Mouse (Mus musculus) cerebellum, adult 2 months (tissue): ENCODE measurements around the gene Atp13a1.

Experiments used
- CTCF ChIP-seq: fragments of 200-500 bp; IDR thresholded peaks from 2 replicates; pipeline ENCODE4 v1.5.1; 2011; ENCODE audit warnings: low read depth, mild to moderate bottlenecking, control low read depth, low read length, moderate library complexity, borderline replicate concordance; ENCODE audit not compliant: insufficient read depth
- POLR2A ChIP-seq: fragments of 200-500 bp; IDR thresholded peaks from 2 replicates; pipeline ENCODE4 v1.6.1; 2011; ENCODE audit warnings: low read length, control low read depth, borderline replicate concordance; ENCODE audit not compliant: insufficient read depth

DNA sequence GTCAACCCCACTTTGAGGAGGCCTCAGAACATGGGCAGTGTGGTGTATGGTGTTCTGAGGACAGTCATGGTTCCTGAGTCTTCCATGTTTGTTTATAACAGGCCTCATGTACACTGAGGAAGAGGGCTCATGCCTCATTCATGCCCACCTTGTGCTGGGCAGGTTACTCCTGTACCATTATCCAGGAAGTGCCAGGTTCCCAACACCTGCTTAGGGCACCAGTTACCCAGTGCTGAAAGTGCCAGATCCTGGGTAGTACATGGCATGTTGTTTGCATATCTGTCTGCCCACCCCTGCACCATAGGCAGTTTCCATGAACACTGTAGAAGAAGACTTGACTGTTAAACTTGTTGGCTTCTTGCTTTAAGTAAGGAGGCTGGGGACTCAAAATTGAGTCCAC, 11.3 kb downstream of the Atp13a1 start:
- no peak for TF ChIP-seq CTCF
- no peak for TF ChIP-seq POLR2A
